Mouse (Mus musculus) forebrain, embryonic 11.5 days (tissue): Measurements from ENCODE around the gene Clec16a. TPM values are rescaled to one million over a fixed set of nuclear protein-coding genes. Genes with fewer than 3 reads are reported as not detected.

ENCODE experiments used
- ATAC-seq: fragments of 200-750 bp; cut with Nextera tagmentation; replicated peaks from 2 replicates; pipeline ENCODE4 v1.8.0; 2017; ENCODE audit warnings: moderate TSS enrichment; ENCODE audit not compliant: low FRiP score
- DNase-seq: peaks from one replicate; pipeline ENCODE4 v3.0.0-alpha.2; 2017; ENCODE audit warnings: low spot score
- H3K27ac ChIP-seq: fragments of 300-500 bp; sonication (generic); 2 replicates; pipeline ENCODE4 v1.5.1; 2014; ENCODE audit warnings: low read depth, low read length
- H3K27me3 ChIP-seq: fragments of 300-500 bp; sonication (generic); 2 replicates; pipeline ENCODE4 v1.6.1; 2014; ENCODE audit warnings: mild to moderate bottlenecking, low read length, mixed read lengths; ENCODE audit not compliant: control insufficient read depth, insufficient read depth
- H3K36me3 ChIP-seq: fragments of 300-500 bp; sonication (generic); 2 replicates; pipeline ENCODE4 v1.6.1; 2014; ENCODE audit warnings: mild to moderate bottlenecking, low read length, moderate library complexity, mixed read lengths; ENCODE audit not compliant: control insufficient read depth, insufficient read depth
- H3K4me1 ChIP-seq: fragments of 300-500 bp; sonication (generic); replicated peaks from 2 replicates; pipeline ENCODE4 v1.6.1; 2014; ENCODE audit warnings: low read length, mixed read lengths; ENCODE audit not compliant: control insufficient read depth, insufficient read depth
- H3K4me2 ChIP-seq: fragments of 300-500 bp; sonication (generic); 2 replicates; pipeline ENCODE4 v1.6.1; 2014; ENCODE audit warnings: low read depth, mild to moderate bottlenecking, low read length, moderate library complexity, mixed read lengths; ENCODE audit not compliant: severe bottlenecking
- H3K4me3 ChIP-seq: fragments of 300-500 bp; sonication (generic); 2 replicates; pipeline ENCODE4 v1.5.1; 2014; ENCODE audit warnings: low read depth, low read length
- H3K9ac ChIP-seq: fragments of 300-500 bp; sonication (generic); 2 replicates; pipeline ENCODE4 v1.6.1; 2014; ENCODE audit warnings: low read length
- H3K9me3 ChIP-seq: fragments of 300-500 bp; sonication (generic); 2 replicates; pipeline ENCODE4 v1.6.1; 2016; ENCODE audit warnings: low read length, mixed read lengths; ENCODE audit not compliant: control insufficient read depth
- WGBS: fragments of 180-500 bp; shearing (Covaris S2); extraction: QIAGEN DNeasy Blood & Tissue Kit; methylation state at CpG from one replicate; pipeline ENCODE4 v1.1.7; 2014; 5-methylcytosine and 5-hydroxymethylcytosine counted together
- polyA plus RNA-seq: library from polyadenylated mRNA; unstranded; fragments of >200 nt; fragmentation: Nextera tagmentation; extraction: Ambion mirVana; gene quantifications from 2 replicates; pipeline ENCODE4 v1.2.1, GENCODE M21; 2014

The Clec16a gene
- polyA plus RNA-seq, 1 experiment from 2014 or later, result 44.6 TPM

- Histone ChIP-seq H3K36me3 (no peaks in the 10 kb centered on the region), H3K27ac (no peak overlapping the region), H3K27me3 (no peaks in the 10 kb centered on the region), H3K9ac (no peak overlapping the region), H3K4me1 (0 out of 2 replicates have a peak, but pooled peaks cover 2% of the 10 kb centered on the region), H3K4me3 (no peak overlapping the region), H3K4me2 (no peak overlapping the region), H3K9me3 (no peaks in the 10 kb centered on the region)
- ATAC-seq (no peak), DNase-seq (no peak)
- 84% methylated on average over 3 of the region's 3 CpGs for WGBS
Observed at GRCm38 (mm10) chr16:10652935-10653334, 107.8 kb downstream of the Clec16a start.

DNA sequence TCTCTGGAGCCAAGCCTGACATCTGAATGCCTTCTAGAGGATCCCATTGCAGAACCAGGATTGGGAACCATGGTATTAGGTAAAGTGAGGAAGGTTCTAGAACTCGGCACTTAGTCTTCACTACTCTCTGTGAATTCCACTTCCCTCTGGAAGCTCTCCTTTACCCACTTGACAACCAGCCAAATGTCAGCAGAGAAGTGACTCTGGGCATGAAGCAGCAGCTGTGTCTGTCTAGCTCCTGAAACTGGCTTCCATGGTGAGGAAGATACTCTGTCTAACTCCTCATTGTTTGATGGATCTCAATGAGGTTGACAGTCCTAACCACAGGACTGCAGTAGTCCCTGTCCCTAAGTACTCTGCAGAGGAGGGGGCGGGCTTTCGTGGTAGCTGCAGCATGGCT, 110.1 kb downstream of the Clec16a start:
- no peak overlapping the region for H3K4me3 ChIP-seq
- no peak overlapping the region for H3K27ac ChIP-seq
- no peak for ATAC-seq
- DNase-seq, result no peak
- 88% methylated on average over 3 of the region's 3 CpGs for WGBS
- no peak overlapping the region for H3K9ac ChIP-seq
- 0 out of 2 replicates have a peak, but pooled peaks cover 2% of the 10 kb centered on the region for H3K4me1 ChIP-seq
- no peaks in the 10 kb centered on the region for H3K36me3 ChIP-seq
- H3K9me3 ChIP-seq, result no peaks in the 10 kb centered on the region
- no peaks in the 10 kb centered on the region for H3K27me3 ChIP-seq
- no peak overlapping the region for H3K4me2 ChIP-seq

- H3K9me3 ChIP-seq, result no peaks in the 10 kb centered on the region
- H3K36me3 ChIP-seq, result no peaks in the 10 kb centered on the region
- no peaks in the 10 kb centered on the region for H3K27me3 ChIP-seq
- WGBS, result 68% methylated on average over 3 of the region's 3 CpGs
- H3K4me3 ChIP-seq, result no peak overlapping the region
- DNase-seq, result no peak
- no peak overlapping the region for H3K9ac ChIP-seq
- no peak for ATAC-seq
- H3K4me2 ChIP-seq, result no peak overlapping the region
- no peak overlapping the region for H3K27ac ChIP-seq
- H3K4me1 ChIP-seq, result 0 out of 2 replicates have a peak, but pooled peaks cover 2% of the 10 kb centered on the region
Observed at GRCm38 (mm10) chr16:10655926-10656325, 110.8 kb downstream of the Clec16a start.

- no peaks in the 10 kb centered on the region for H3K27me3 ChIP-seq
- DNase-seq (no peak), ATAC-seq (no peak)
- no peak overlapping the region for H3K9ac ChIP-seq
- H3K9me3 ChIP-seq, result no peaks in the 10 kb centered on the region
- H3K4me3 ChIP-seq, result no peak overlapping the region
- H3K36me3 ChIP-seq, result no peaks in the 10 kb centered on the region
- 61% methylated on average over 2 of the region's 2 CpGs for WGBS
- 0 out of 2 replicates have a peak, but pooled peaks cover 2% of the 10 kb centered on the region for H3K4me1 ChIP-seq
- H3K4me2 ChIP-seq, result no peak overlapping the region
- no peak overlapping the region for H3K27ac ChIP-seq
Observed at GRCm38 (mm10) chr16:10656461-10656860, 111.3 kb downstream of the Clec16a start.

GRCm38 (mm10) chr16:10656939-10657338, 111.8 kb downstream of the Clec16a start:
- H3K27me3 ChIP-seq, result no peaks in the 10 kb centered on the region
- H3K4me3 ChIP-seq, result no peak overlapping the region
- DNase-seq, result no peak
- 74% methylated on average over 1 of the region's 1 CpGs for WGBS
- no peaks in the 10 kb centered on the region for H3K36me3 ChIP-seq
- no peak for ATAC-seq
- H3K9ac ChIP-seq, result no peak overlapping the region
- no peak overlapping the region for H3K27ac ChIP-seq
- no peaks in the 10 kb centered on the region for H3K9me3 ChIP-seq
- H3K4me1 ChIP-seq, result 0 out of 2 replicates have a peak, but pooled peaks cover 2% of the 10 kb centered on the region
- no peak overlapping the region for H3K4me2 ChIP-seq

DNA sequence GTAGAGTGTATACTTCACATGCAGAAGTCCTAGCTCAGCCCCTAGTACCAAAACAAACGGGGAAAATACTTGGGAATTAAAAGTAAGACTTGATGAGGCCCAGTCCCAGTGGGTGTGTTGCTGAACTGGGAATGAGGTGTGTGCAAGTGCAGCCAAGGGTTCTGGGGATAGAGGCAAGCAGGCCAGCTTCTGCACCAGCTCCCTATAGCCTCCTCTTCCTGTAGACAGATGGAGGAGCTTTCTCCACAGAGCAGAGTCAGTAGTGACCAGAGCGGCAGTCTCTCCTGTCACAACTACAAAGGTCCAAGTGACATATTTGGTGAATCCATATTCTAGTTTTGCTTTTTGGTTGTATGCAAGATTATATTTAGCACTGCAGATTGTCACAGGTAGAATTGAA, 114.1 kb downstream of the Clec16a start:
- 0 out of 2 replicates have a peak, but pooled peaks cover 2% of the 10 kb centered on the region for H3K4me1 ChIP-seq
- WGBS, result 85% methylated on average over 2 of the region's 2 CpGs
- H3K4me2 ChIP-seq, result no peak overlapping the region
- ATAC-seq, result no peak
- no peaks in the 10 kb centered on the region for H3K27me3 ChIP-seq
- no peaks in the 10 kb centered on the region for H3K9me3 ChIP-seq
- no peak for DNase-seq
- H3K4me3 ChIP-seq, result no peak overlapping the region
- no peaks in the 10 kb centered on the region for H3K36me3 ChIP-seq
- H3K27ac ChIP-seq, result no peak overlapping the region
- no peak overlapping the region for H3K9ac ChIP-seq

DNA sequence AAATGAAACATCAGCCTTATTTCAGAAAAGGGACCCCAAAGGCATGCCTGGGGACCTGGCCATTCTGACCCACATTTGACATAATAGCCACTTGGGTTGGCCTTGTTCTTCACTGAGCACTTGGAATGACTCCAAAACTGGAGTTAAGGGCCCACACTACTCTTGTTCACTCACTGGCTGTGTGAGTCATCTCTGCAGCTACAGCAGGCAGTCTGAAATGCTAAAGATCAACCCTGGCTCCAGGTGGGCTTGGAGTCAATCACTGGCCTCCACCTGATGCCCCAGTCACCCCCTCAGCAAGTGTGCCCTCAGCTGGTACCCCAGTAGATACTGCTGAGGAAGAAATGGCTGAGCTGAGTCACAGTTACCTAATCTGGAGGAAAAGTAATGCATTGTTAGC, 115.4 kb downstream of the Clec16a start:
- ATAC-seq, result no peak
- Histone ChIP-seq H3K36me3 (no peaks in the 10 kb centered on the region), H3K4me3 (no peak overlapping the region), H3K27me3 (no peaks in the 10 kb centered on the region), H3K27ac (no peak overlapping the region), H3K4me2 (no peak overlapping the region), H3K9ac (no peak overlapping the region), H3K4me1 (0 out of 2 replicates have a peak, but pooled peaks cover 2% of the 10 kb centered on the region), H3K9me3 (no peaks in the 10 kb centered on the region)
- DNase-seq, result no peak

- no peak for ATAC-seq
- H3K4me2 ChIP-seq, result no peak overlapping the region
Observed at GRCm38 (mm10) chr16:10661385-10661784, 116.2 kb downstream of the Clec16a start.

GRCm38 (mm10) chr16:10663890-10664731, 119.0 kb downstream of the Clec16a start:
- 89% methylated on average over 12 of the region's 12 CpGs for WGBS
- no peaks in the 10 kb centered on the region for H3K27me3 ChIP-seq
- no peak overlapping the region for H3K4me3 ChIP-seq
- ATAC-seq, result no peak
- H3K27ac ChIP-seq, result no peak overlapping the region
- H3K36me3 ChIP-seq, result no peaks in the 10 kb centered on the region
- no peak overlapping the region for H3K4me2 ChIP-seq
- H3K9ac ChIP-seq, result no peak overlapping the region
- H3K4me1 ChIP-seq, result no peaks in the 10 kb centered on the region
- DNase-seq, result no peak
- H3K9me3 ChIP-seq, result no peaks in the 10 kb centered on the region

More at GRCm38 (mm10) chr16:10661385-10661784, 116.2 kb downstream of the Clec16a start:
- no peak overlapping the region for H3K4me3 ChIP-seq
- no peaks in the 10 kb centered on the region for H3K27me3 ChIP-seq
- H3K9ac ChIP-seq, result no peak overlapping the region
- DNase-seq, result no peak
- 77% methylated on average over 2 of the region's 2 CpGs for WGBS
- no peaks in the 10 kb centered on the region for H3K9me3 ChIP-seq
- no peak overlapping the region for H3K27ac ChIP-seq
- H3K36me3 ChIP-seq, result no peaks in the 10 kb centered on the region
- 0 out of 2 replicates have a peak, but pooled peaks cover 2% of the 10 kb centered on the region for H3K4me1 ChIP-seq
